Mouse (Mus musculus) neural tube, embryonic 14.5 days (tissue): ENCODE measurements around the gene Gzf1. TPM values are rescaled to one million over a fixed set of nuclear protein-coding genes. Genes with fewer than 3 reads are reported as not detected.

Experiments used
- ATAC-seq: fragments of 200-750 bp; cut with Nextera tagmentation; 2 replicates; pipeline ENCODE4 v1.8.0; 2017; ENCODE audit warnings: low read depth, mild to moderate bottlenecking, moderate TSS enrichment, moderate library complexity
- H3K27ac ChIP-seq: fragments of 300-500 bp; sonication (generic); 2 replicates; pipeline ENCODE4 v1.5.1; 2014; ENCODE audit warnings: low read depth, mild to moderate bottlenecking, control low read depth, low read length, moderate library complexity, mixed read lengths
- H3K27me3 ChIP-seq: fragments of 300-500 bp; sonication (generic); 2 replicates; pipeline ENCODE4 v1.6.1; 2014; ENCODE audit warnings: low read length; ENCODE audit not compliant: control insufficient read depth, insufficient read depth
- H3K36me3 ChIP-seq: fragments of 300-500 bp; sonication (generic); 2 replicates; pipeline ENCODE4 v1.6.1; 2014; ENCODE audit warnings: low read length, mixed read lengths; ENCODE audit not compliant: control insufficient read depth, insufficient read depth
- H3K4me1 ChIP-seq: fragments of 300-500 bp; sonication (generic); 2 replicates; pipeline ENCODE4 v1.6.1; 2014; ENCODE audit warnings: low read length; ENCODE audit not compliant: control insufficient read depth, insufficient read depth
- H3K4me2 ChIP-seq: fragments of 300-500 bp; sonication (generic); 2 replicates; pipeline ENCODE4 v1.6.1; 2014; ENCODE audit warnings: mild to moderate bottlenecking, low read depth, low read length, control low read depth
- H3K4me3 ChIP-seq: fragments of 300-500 bp; sonication (generic); 2 replicates; pipeline ENCODE4 v1.5.1; 2014; ENCODE audit warnings: low read depth, low read length, control low read depth, mixed read lengths
- H3K9ac ChIP-seq: fragments of 300-500 bp; sonication (generic); replicated peaks from 2 replicates; pipeline ENCODE4 v1.6.1; 2014; ENCODE audit warnings: low read depth, mild to moderate bottlenecking, control low read depth, low read length, mixed read lengths
- H3K9me3 ChIP-seq: fragments of 300-500 bp; sonication (generic); 2 replicates; pipeline ENCODE4 v1.6.1; 2016; ENCODE audit warnings: low read length; ENCODE audit not compliant: control insufficient read depth
- WGBS: fragments of 180-500 bp; shearing (Covaris S2); extraction: QIAGEN DNeasy Blood & Tissue Kit; methylation state at CpG from one replicate; pipeline ENCODE4 v1.1.7; 2014; 5-methylcytosine and 5-hydroxymethylcytosine counted together
- polyA plus RNA-seq: library from polyadenylated mRNA; unstranded; fragments of >200 nt; fragmentation: Nextera tagmentation; extraction: Ambion mirVana; gene quantifications from 2 replicates; pipeline ENCODE4 v1.2.1, GENCODE M21; 2014

Gene Gzf1
- polyA plus RNA-seq, 1 experiment from 2014 or later = 16.7 TPM

- no peaks in the 10 kb centered on the region for H3K9me3 ChIP-seq
- H3K36me3 ChIP-seq = peaks cover 45% of the 10 kb centered on the region
- ATAC-seq = no peak
- no peaks in the 10 kb centered on the region for H3K27me3 ChIP-seq
- no peaks in the 10 kb centered on the region for H3K4me1 ChIP-seq
- H3K4me3 ChIP-seq = no peak overlapping the region
- H3K27ac ChIP-seq = no peak overlapping the region
- H3K9ac ChIP-seq = no peak overlapping the region
- no peak overlapping the region for H3K4me2 ChIP-seq
- WGBS = 92% methylated on average over 6 of the region's 6 CpGs
Measured at GRCm38 (mm10) chr2:148689444-148690140, 8.8 kb downstream of the Gzf1 start.

- Histone ChIP-seq H3K4me1 (no peaks in the 10 kb centered on the region), H3K27ac (no peak overlapping the region), H3K27me3 (no peaks in the 10 kb centered on the region), H3K9ac (no peak overlapping the region), H3K4me2 (no peak overlapping the region), H3K9me3 (no peaks in the 10 kb centered on the region), H3K4me3 (no peak overlapping the region), H3K36me3 (peaks cover 41% of the 10 kb centered on the region)
- 92% methylated on average over 3 of the region's 3 CpGs for WGBS
- no peak for ATAC-seq
Measured at GRCm38 (mm10) chr2:148690291-148690690, 9.5 kb downstream of the Gzf1 start.

DNA sequence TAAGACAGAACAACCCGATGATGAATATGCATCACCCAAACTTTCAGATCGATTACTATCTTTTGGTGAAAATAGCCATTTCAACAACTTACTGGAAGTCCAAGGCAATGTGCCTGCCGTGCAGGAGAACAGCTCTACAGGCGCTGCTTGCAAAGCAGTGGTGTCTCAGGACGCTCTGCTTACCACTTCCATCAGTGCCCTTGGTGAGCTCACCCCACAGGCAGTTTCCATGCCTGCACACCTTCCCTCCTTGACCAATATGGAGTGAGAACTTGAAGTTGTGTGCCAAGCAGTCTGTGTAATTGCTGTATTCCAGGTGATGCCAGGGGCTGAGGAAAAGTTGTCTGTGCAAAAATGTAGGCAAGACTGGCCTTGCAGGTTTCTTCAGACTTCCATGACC lies 10.0 kb downstream of the Gzf1 start:
- Histone ChIP-seq H3K4me1 (no peaks in the 10 kb centered on the region), H3K4me3 (no peak overlapping the region), H3K36me3 (peaks cover 43% of the 10 kb centered on the region), H3K9me3 (no peaks in the 10 kb centered on the region), H3K4me2 (no peak overlapping the region), H3K27me3 (no peaks in the 10 kb centered on the region), H3K9ac (no peak overlapping the region), H3K27ac (no peak overlapping the region)
- no peak for ATAC-seq
- WGBS = 98% methylated on average over 5 of the region's 5 CpGs

DNA sequence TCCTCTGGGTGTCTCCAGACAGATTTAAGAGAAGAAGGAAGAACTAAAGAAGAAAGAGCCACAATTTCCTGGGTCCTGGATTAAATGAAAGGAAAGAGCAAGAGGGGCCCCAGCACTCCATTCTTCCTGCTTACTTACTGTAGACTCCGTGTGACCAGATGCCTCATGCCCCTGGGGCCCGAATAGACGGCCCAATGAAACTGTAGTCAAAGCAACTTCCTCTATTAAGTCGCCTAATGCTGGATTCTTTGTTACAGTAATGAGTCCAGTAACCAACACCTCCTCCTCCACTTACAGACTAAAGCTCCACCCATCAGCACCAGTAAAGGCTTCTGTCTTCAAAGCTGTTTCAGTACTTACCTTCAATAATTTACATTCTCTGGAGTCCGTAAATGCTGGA lies 17.7 kb downstream of the Gzf1 start:
- Histone ChIP-seq H3K9ac (no peak overlapping the region), H3K9me3 (no peaks in the 10 kb centered on the region), H3K4me3 (no peak overlapping the region), H3K27me3 (no peaks in the 10 kb centered on the region), H3K36me3 (peaks cover 39% of the 10 kb centered on the region), H3K4me1 (no peaks in the 10 kb centered on the region), H3K4me2 (no peak overlapping the region), H3K27ac (no peak overlapping the region)
- no peak for ATAC-seq
- 68% methylated on average over 5 of the region's 5 CpGs for WGBS

GRCm38 (mm10) chr2:148706409-148707201 lies 25.8 kb downstream of the Gzf1 start:
- no peaks in the 10 kb centered on the region for H3K27me3 ChIP-seq
- H3K36me3 ChIP-seq = peaks cover 12% of the 10 kb centered on the region; the same call in 1 of the 2 replicates
- H3K27ac ChIP-seq = no peak overlapping the region
- no peaks in the 10 kb centered on the region for H3K9me3 ChIP-seq
- ATAC-seq = peak; percentile 72; the same call in 1 of the 2 replicates
- H3K4me1 ChIP-seq = no peaks in the 10 kb centered on the region
- H3K9ac ChIP-seq = no peak overlapping the region
- no peak overlapping the region for H3K4me2 ChIP-seq
- no peak overlapping the region for H3K4me3 ChIP-seq
- 75% methylated on average over 15 of the region's 15 CpGs for WGBS

DNA sequence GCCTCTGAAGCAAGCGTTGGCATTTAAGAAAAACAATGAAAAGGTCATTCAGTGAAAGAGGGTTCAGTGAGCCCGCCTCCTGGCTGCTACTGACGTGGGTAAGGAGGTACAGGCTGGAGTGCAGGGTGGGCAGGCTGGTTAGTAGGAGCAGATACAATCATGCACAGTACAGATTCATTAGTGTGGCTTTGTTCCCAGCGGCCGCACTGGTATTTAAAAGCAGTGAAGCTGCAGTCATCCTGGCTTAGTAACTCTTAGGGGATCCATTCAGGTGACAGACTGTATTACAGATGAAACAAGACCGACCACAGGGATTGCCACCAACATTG lies 26.3 kb downstream of the Gzf1 start:
- Histone ChIP-seq H3K27ac (no peak overlapping the region), H3K4me2 (no peak overlapping the region), H3K4me1 (no peaks in the 10 kb centered on the region), H3K9me3 (no peaks in the 10 kb centered on the region), H3K9ac (no peak overlapping the region), H3K4me3 (no peak overlapping the region), H3K27me3 (no peaks in the 10 kb centered on the region), H3K36me3 (peaks cover 15% of the 10 kb centered on the region; the same call in 1 of the 2 replicates)
- 49% methylated on average over 6 of the region's 6 CpGs for WGBS
- ATAC-seq = peak; percentile 64; the same call in 1 of the 2 replicates

DNA sequence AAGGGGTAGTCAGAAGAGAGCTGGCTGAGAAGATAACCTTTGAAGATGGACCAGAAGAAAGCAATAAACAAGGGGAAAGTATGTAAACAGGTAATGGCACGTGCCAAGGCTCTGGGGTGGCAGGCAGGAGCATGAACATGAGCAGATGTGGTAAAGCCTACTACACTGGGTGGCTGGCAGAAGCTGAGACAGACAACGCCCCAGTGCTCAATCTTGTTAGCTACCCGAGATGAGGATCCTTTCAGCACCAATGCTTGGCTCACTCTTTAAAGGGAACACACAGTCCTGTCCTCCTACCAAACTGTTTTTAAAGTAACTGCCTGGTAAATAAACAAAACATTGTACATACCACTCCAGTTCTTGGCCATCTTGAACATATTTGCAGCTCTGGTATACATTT lies 31.5 kb downstream of the Gzf1 start:
- Histone ChIP-seq H3K4me3 (no peak overlapping the region), H3K9me3 (no peaks in the 10 kb centered on the region), H3K36me3 (peaks cover 12% of the 10 kb centered on the region; the same call in 1 of the 2 replicates), H3K4me2 (no peak overlapping the region), H3K27me3 (no peaks in the 10 kb centered on the region), H3K9ac (no peak overlapping the region), H3K27ac (no peak overlapping the region), H3K4me1 (no peaks in the 10 kb centered on the region)
- no peak for ATAC-seq
- 81% methylated on average over 3 of the region's 3 CpGs for WGBS

DNA sequence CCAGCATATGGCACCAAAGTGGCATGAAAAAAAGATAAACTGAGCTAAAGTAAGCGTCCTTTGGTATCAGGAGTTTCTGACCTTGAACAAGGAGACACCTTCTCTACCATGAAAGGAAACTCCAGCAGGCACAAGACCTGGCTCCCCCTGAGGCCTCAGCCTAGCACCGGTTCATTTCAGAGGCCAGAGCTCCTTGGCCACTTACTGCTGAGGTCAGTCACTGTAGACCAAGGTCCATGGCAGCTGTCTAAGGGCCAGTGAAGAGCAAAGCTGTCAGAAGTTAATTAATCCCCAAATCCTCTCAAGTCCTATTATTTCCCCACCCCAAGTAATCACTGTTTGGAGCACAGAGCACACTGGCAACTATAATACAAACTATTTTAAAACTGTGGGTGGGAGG lies 36.2 kb downstream of the Gzf1 start:
- Histone ChIP-seq H3K27ac (no peak overlapping the region), H3K9me3 (no peaks in the 10 kb centered on the region), H3K4me1 (no peaks in the 10 kb centered on the region), H3K27me3 (no peaks in the 10 kb centered on the region), H3K9ac (no peak overlapping the region), H3K4me2 (no peak overlapping the region), H3K4me3 (no peak overlapping the region), H3K36me3 (no peaks in the 10 kb centered on the region)
- ATAC-seq = no peak
- 90% methylated on average over 2 of the region's 2 CpGs for WGBS

- no peaks in the 10 kb centered on the region for H3K4me1 ChIP-seq
- peak; percentile 79; the same call in 1 of the 2 replicates for ATAC-seq
- no peak overlapping the region for H3K4me2 ChIP-seq
- H3K27ac ChIP-seq = no peak overlapping the region
- WGBS = 59% methylated on average over 2 of the region's 2 CpGs
- H3K36me3 ChIP-seq = no peaks in the 10 kb centered on the region
- H3K4me3 ChIP-seq = no peak overlapping the region
- no peak overlapping the region for H3K9ac ChIP-seq
- H3K27me3 ChIP-seq = no peaks in the 10 kb centered on the region
- H3K9me3 ChIP-seq = no peaks in the 10 kb centered on the region
Measured at GRCm38 (mm10) chr2:148719271-148719995, 38.6 kb downstream of the Gzf1 start.
